In the genomic region with DNA sequence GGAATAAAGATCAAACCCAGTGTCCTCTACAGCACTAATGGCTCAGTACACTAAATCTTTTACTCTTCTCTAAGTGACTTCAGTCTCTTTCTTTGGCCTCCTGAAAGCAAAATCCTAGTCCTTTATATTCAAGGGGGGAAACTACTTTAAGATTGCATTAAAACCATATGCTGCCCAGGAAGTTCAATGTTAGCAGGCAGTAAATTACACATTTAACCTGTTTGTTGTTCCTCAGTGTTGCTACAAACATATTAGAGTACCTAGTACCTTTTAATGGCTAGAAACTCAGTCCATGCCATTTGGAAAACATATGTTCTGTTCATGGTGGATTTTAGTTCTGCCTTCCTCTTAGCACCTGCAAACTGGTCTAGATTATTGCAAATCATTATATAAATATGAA, we compare ENCODE assay signal across 16 mouse cellular contexts.
"Had no signal": no experiment of that assay in that cellular context is flagged by ENCODE, and none has a peak within 500 bp of the region (broad histone marks: within the 10 kb centered on the region; RNA-seq: fewer than 3 reads in every experiment).

No protein-coding gene starts in this region.

- H3K4me1 ChIP-seq: midbrain, embryonic 10.5 days; midbrain, embryonic 12.5 days; neural tube, embryonic 12.5 days; stomach, embryonic 15.5 days had no signal

- H3K27me3 ChIP-seq: midbrain, embryonic 12.5 days; neural tube, embryonic 12.5 days; stomach, embryonic 15.5 days had no signal

- H3K4me2 ChIP-seq: lung, embryonic 14.5 days; midbrain, embryonic 12.5 days; neural tube, embryonic 12.5 days; stomach, embryonic 15.5 days had no signal

- DNase-seq: lung, adult 18-20 months; lung, embryonic 14.5 days; lung, postnatal 10 days; lung, postnatal 4 days; midbrain, embryonic 14.5 days; right cerebral cortex, postnatal 14 days; thymus, adult 2 months; thymus, postnatal 25 days; thymus, postnatal 4 days had no signal

- H3K27ac ChIP-seq: midbrain, embryonic 10.5 days; midbrain, embryonic 12.5 days; neural tube, embryonic 12.5 days; stomach, embryonic 15.5 days; stomach, postnatal 0 days had no signal

- ATAC-seq: midbrain, embryonic 16.5 days had no signal

- H3K9me3 ChIP-seq: midbrain, embryonic 10.5 days; midbrain, embryonic 12.5 days; neural tube, embryonic 12.5 days; stomach, embryonic 15.5 days had no signal

- H3K9ac ChIP-seq: lung, embryonic 14.5 days; midbrain, embryonic 12.5 days; neural tube, embryonic 12.5 days; stomach, embryonic 15.5 days had no signal

- H3K4me3 ChIP-seq: midbrain, embryonic 10.5 days; midbrain, embryonic 12.5 days; myocyte; neural tube, embryonic 12.5 days; stomach, embryonic 15.5 days had no signal

- H3K36me3 ChIP-seq: midbrain, embryonic 10.5 days; midbrain, embryonic 12.5 days; neural tube, embryonic 12.5 days; stomach, embryonic 15.5 days had no signal
